Mouse (Mus musculus) heart, embryonic 10.5 days (tissue): ENCODE results near the gene Slamf9. TPM values are rescaled to one million over a fixed set of nuclear protein-coding genes. Genes with fewer than 3 reads are reported as not detected.

ENCODE experiments used
- DNase-seq: peaks from one replicate; pipeline ENCODE4 v3.0.0-alpha.2; 2017; ENCODE audit warnings: low spot score
- H3K27ac ChIP-seq: fragments of 300-500 bp; sonication (generic); 2 replicates; pipeline ENCODE4 v1.5.1; 2016; ENCODE audit warnings: mild to moderate bottlenecking
- H3K27me3 ChIP-seq: fragments of 300-500 bp; sonication (generic); 2 replicates; pipeline ENCODE4 v1.6.1; 2016; ENCODE audit warnings: mild to moderate bottlenecking; ENCODE audit not compliant: poor library complexity, insufficient read depth, severe bottlenecking
- H3K36me3 ChIP-seq: fragments of 300-500 bp; sonication (generic); 2 replicates; pipeline ENCODE4 v1.6.1; 2016; ENCODE audit warnings: mild to moderate bottlenecking, moderate library complexity
- H3K4me1 ChIP-seq: fragments of 300-500 bp; sonication (generic); 2 replicates; pipeline ENCODE4 v1.6.1; 2016; ENCODE audit warnings: mild to moderate bottlenecking
- H3K4me3 ChIP-seq: fragments of 300-500 bp; sonication (generic); 2 replicates; pipeline ENCODE4 v1.5.1; 2016; ENCODE audit warnings: mild to moderate bottlenecking, moderate library complexity
- H3K9me3 ChIP-seq: fragments of 300-500 bp; sonication (generic); 2 replicates; pipeline ENCODE4 v1.6.1; 2016; ENCODE audit warnings: mild to moderate bottlenecking, moderate library complexity
- WGBS: fragments of 180-500 bp; shearing (Covaris S2); methylation state at CpG from one replicate; pipeline ENCODE4 v1.1.7; 2016; 5-methylcytosine and 5-hydroxymethylcytosine counted together
- polyA plus RNA-seq: library from polyadenylated mRNA; unstranded; fragments of >200 nt; fragmentation: Nextera tagmentation; extraction: Ambion mirVana; gene quantifications from 2 replicates; pipeline ENCODE4 v1.2.1, GENCODE M21; 2016

The Slamf9 gene
- polyA plus RNA-seq, 1 experiment from 2014 or later: 0.92 TPM

DNA sequence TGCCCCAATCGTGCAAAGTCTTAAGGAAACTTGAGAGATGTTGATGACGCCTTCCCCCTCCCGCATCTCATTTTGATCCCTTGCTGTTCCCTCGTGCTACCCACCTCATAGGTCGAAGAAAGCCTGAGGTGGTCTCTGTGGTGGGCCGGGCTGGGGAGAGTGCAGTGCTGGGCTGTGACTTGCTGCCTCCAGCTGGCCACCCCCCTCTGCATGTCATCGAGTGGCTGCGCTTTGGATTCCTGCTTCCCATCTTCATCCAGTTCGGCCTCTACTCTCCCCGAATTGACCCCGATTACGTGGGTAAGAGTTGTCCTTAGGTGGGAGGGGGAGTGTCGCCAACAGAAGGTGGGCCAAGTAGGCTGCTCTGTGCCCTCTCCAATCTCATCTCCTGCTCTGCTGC lies 9.5 kb downstream of the Slamf9 start:
- Histone ChIP-seq H3K4me3 (no peak overlapping the region), H3K27ac (no peak overlapping the region), H3K36me3 (peaks cover 18% of the 10 kb centered on the region)

GRCm38 (mm10) chr1:172485821-172486220 lies 10.7 kb downstream of the Slamf9 start:
- 76% methylated on average over 6 of the region's 6 CpGs for whole genome bisulfite sequencing
- H3K4me1 ChIP-seq: peaks cover 63% of the 10 kb centered on the region

More for the DNA sequence above, 9.5 kb downstream of the Slamf9 start:
- peaks cover 43% of the 10 kb centered on the region for H3K27me3 ChIP-seq
- H3K9me3 ChIP-seq: no peaks in the 10 kb centered on the region
- DNase-seq: no peak
- 65% methylated on average over 13 of the region's 13 CpGs for WGBS
- peaks cover 53% of the 10 kb centered on the region for H3K4me1 ChIP-seq

DNA sequence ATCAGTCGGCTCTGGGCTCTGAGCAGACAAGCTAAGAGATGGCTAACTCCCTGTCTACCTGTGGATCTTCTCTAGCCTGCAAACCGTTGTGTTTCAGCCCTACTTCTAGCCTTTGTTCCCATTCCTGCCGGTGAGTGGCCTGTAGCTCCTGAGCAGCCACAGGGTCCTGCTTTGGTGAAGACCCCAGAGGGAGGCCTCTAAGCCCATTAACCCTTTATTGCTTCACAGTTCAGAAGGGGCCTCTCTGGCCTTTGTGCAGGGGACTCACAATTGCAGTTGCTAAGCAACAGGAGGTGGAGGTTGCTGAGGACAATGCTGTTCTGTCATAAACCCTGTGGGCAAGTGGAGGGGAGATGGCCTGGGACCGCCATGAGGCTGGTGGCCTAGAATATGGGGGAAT lies 11.1 kb downstream of the Slamf9 start:
- no peak for DNase-seq
- no peak overlapping the region for H3K4me3 ChIP-seq
- H3K36me3 ChIP-seq: peaks cover 20% of the 10 kb centered on the region
- H3K27me3 ChIP-seq: peaks cover 43% of the 10 kb centered on the region
- no peak overlapping the region for H3K27ac ChIP-seq
- peaks cover 60% of the 10 kb centered on the region for H3K4me1 ChIP-seq
- no peaks in the 10 kb centered on the region for H3K9me3 ChIP-seq
- 64% methylated on average over 4 of the region's 4 CpGs for WGBS

More at GRCm38 (mm10) chr1:172485821-172486220, 10.7 kb downstream of the Slamf9 start:
- H3K27ac ChIP-seq: no peak overlapping the region
- peaks cover 18% of the 10 kb centered on the region for H3K36me3 ChIP-seq
- no peaks in the 10 kb centered on the region for H3K9me3 ChIP-seq
- no peak for DNase-seq
- no peak overlapping the region for H3K4me3 ChIP-seq
- H3K27me3 ChIP-seq: peaks cover 43% of the 10 kb centered on the region

GRCm38 (mm10) chr1:172486651-172487050 lies 11.5 kb downstream of the Slamf9 start:
- 81% methylated on average over 5 of the region's 5 CpGs for WGBS
- Histone ChIP-seq H3K27ac (no peak overlapping the region), H3K9me3 (no peaks in the 10 kb centered on the region), H3K4me1 (peaks cover 56% of the 10 kb centered on the region), H3K36me3 (peaks cover 25% of the 10 kb centered on the region), H3K27me3 (peaks cover 43% of the 10 kb centered on the region), H3K4me3 (no peak overlapping the region)
- no peak for DNase-seq

DNA sequence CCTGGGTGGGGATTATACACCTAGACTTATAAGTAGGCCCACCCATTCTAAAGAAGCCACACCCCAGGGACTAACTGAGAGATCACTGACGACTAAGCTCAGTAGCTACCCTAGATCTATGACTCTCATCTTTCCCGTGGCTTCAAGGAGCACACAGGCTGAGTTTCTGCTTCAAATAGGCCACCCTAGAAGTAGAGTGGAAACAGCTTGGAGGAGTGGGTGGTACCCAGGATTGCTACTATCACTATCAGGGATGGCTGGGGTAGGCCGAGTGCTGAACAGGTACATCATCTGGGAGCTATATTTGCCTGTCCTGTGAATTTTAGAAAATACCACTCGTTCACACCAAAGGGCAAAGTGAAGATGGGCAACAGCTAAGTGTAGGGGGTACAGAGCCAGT lies 12.7 kb downstream of the Slamf9 start:
- Histone ChIP-seq H3K36me3 (peaks cover 29% of the 10 kb centered on the region), H3K4me3 (no peak overlapping the region), H3K27ac (no peak overlapping the region), H3K4me1 (peaks cover 52% of the 10 kb centered on the region), H3K27me3 (peaks cover 41% of the 10 kb centered on the region), H3K9me3 (no peaks in the 10 kb centered on the region)
- 77% methylated on average over 4 of the region's 4 CpGs for WGBS
- no peak for DNase-seq

DNA sequence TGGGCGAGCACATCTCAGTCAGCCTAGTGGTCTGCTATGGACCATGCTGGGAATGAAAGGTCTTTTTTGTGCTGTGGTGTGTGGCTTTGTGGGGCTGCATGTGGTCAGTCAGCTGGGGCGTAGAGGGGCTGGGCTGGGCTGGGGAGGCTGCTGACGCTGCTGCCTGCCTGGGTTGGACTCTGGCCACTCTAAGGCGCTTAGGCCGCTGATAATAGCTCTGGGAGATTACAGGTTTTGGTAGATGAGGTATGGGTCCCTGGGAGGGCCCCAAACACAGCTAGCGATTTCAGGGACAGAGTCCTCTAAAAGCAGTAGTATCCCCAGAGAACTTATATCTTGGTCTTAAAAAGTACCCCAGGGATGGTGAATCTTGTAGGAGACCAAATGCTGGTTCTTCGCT lies 13.7 kb downstream of the Slamf9 start:
- Histone ChIP-seq H3K4me1 (peaks cover 49% of the 10 kb centered on the region), H3K36me3 (peaks cover 29% of the 10 kb centered on the region), H3K4me3 (no peak overlapping the region), H3K27me3 (peaks cover 37% of the 10 kb centered on the region), H3K9me3 (no peaks in the 10 kb centered on the region), H3K27ac (no peak overlapping the region; the same call in 1 of the 2 replicates)
- WGBS: 63% methylated on average over 7 of the region's 7 CpGs
- DNase-seq: no peak

GRCm38 (mm10) chr1:172489585-172490250 lies 14.6 kb downstream of the Slamf9 start:
- no peaks in the 10 kb centered on the region for H3K9me3 ChIP-seq
- WGBS: 50% methylated on average over 12 of the region's 12 CpGs
- DNase-seq: no peak
- peaks cover 45% of the 10 kb centered on the region for H3K4me1 ChIP-seq
- H3K4me3 ChIP-seq: peak overlapping the region; percentile 48
- peak overlapping the region; percentile 62 for H3K27ac ChIP-seq
- H3K27me3 ChIP-seq: peaks cover 30% of the 10 kb centered on the region
- peaks cover 29% of the 10 kb centered on the region for H3K36me3 ChIP-seq

DNA sequence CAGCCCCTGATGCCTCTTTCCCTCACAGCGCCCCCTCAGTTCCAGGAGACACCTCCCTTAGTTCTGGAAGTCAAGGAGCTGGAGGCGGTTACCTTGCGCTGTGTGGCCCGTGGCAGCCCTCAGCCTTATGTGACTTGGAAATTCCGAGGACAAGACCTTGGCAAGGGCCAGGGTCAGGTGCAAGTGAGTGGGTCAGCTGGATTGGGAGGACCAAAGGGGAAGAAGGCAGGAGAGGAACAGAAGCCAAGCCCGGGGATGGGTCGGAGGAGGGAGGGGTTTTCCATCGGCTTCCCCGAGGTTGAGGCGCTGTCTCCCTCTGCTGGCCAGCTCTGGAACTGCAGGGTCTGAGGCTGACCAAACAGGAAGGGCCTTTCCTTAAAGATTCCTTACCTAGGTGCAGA lies 15.1 kb downstream of the Slamf9 start:
- peak; percentile 91 for DNase-seq
- WGBS: 8% methylated on average over 10 of the region's 10 CpGs
- peaks cover 30% of the 10 kb centered on the region; the same call in 1 of the 2 replicates for H3K27me3 ChIP-seq
- peak overlapping the region; percentile 48 for H3K4me3 ChIP-seq
- peaks cover 44% of the 10 kb centered on the region for H3K4me1 ChIP-seq
- H3K27ac ChIP-seq: peak overlapping the region; percentile 62
- no peaks in the 10 kb centered on the region for H3K9me3 ChIP-seq
- H3K36me3 ChIP-seq: peaks cover 26% of the 10 kb centered on the region

- H3K36me3 ChIP-seq: peaks cover 31% of the 10 kb centered on the region
- H3K9me3 ChIP-seq: no peaks in the 10 kb centered on the region
- H3K4me1 ChIP-seq: peaks cover 36% of the 10 kb centered on the region
- no peak overlapping the region for H3K4me3 ChIP-seq
- no peak for DNase-seq
- WGBS: 88% methylated on average over 8 of the region's 8 CpGs
- peaks cover 28% of the 10 kb centered on the region; the same call in 1 of the 2 replicates for H3K27me3 ChIP-seq
- no peak overlapping the region for H3K27ac ChIP-seq
Measured at GRCm38 (mm10) chr1:172492047-172492446, 16.9 kb downstream of the Slamf9 start.

DNA sequence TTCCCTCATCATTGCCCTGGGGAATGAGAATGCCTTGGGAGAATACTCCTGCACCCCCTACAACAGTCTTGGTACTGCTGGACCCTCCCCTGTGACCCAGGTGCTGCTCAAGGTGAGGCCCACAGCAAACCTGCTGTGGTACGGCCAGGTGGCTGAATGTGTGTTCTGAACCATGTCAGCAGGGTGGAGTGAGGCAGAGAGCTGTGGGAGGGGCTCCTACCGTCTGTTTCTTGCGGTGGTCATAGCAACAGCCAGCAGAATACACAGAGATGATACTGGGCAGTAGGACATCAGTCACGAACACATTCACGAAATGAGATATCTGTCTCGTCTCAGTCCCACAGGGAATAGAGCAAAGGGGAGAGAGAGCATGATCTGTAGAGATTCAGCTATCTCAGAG lies 18.4 kb downstream of the Slamf9 start:
- DNase-seq: no peak
- no peak overlapping the region for H3K27ac ChIP-seq
- no peak overlapping the region for H3K4me3 ChIP-seq
- 62% methylated on average over 6 of the region's 6 CpGs for WGBS
- H3K36me3 ChIP-seq: peaks cover 43% of the 10 kb centered on the region
- H3K9me3 ChIP-seq: no peaks in the 10 kb centered on the region
- peaks cover 22% of the 10 kb centered on the region; the same call in 1 of the 2 replicates for H3K27me3 ChIP-seq
- H3K4me1 ChIP-seq: peaks cover 48% of the 10 kb centered on the region

DNA sequence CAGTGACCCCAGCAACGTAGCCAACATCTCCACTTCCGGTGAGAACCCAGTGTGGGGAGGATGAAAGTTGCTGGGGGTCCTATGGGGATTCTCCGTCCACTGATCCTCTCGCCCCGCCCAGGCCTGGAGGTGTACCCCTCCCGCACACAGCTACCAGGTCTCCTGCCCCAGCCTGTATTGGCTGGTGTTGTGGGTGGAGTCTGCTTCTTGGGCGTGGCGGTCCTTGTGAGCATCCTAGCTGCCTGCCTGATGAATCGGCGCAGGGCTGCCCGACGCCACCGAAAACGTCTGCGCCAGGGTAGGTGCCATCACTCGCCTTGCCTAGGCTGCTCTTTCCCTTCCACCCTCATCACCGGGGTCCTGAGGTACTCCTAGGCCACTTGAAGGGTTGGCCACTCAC lies 20.9 kb downstream of the Slamf9 start:
- H3K27ac ChIP-seq: no peak overlapping the region
- no peak overlapping the region for H3K4me3 ChIP-seq
- H3K9me3 ChIP-seq: no peaks in the 10 kb centered on the region
- peaks cover 20% of the 10 kb centered on the region; the same call in 1 of the 2 replicates for H3K27me3 ChIP-seq
- H3K4me1 ChIP-seq: peaks cover 46% of the 10 kb centered on the region
- no peak for DNase-seq
- WGBS: 74% methylated on average over 17 of the region's 17 CpGs
- H3K36me3 ChIP-seq: peaks cover 39% of the 10 kb centered on the region

GRCm38 (mm10) chr1:172497428-172497827 lies 22.3 kb downstream of the Slamf9 start:
- H3K9me3 ChIP-seq: no peaks in the 10 kb centered on the region
- peaks cover 29% of the 10 kb centered on the region for H3K36me3 ChIP-seq
- no peak overlapping the region for H3K27ac ChIP-seq
- peaks cover 25% of the 10 kb centered on the region for H3K27me3 ChIP-seq
- WGBS: 70% methylated on average over 10 of the region's 10 CpGs
- H3K4me3 ChIP-seq: no peak overlapping the region
- no peak for DNase-seq
- H3K4me1 ChIP-seq: peaks cover 57% of the 10 kb centered on the region

DNA sequence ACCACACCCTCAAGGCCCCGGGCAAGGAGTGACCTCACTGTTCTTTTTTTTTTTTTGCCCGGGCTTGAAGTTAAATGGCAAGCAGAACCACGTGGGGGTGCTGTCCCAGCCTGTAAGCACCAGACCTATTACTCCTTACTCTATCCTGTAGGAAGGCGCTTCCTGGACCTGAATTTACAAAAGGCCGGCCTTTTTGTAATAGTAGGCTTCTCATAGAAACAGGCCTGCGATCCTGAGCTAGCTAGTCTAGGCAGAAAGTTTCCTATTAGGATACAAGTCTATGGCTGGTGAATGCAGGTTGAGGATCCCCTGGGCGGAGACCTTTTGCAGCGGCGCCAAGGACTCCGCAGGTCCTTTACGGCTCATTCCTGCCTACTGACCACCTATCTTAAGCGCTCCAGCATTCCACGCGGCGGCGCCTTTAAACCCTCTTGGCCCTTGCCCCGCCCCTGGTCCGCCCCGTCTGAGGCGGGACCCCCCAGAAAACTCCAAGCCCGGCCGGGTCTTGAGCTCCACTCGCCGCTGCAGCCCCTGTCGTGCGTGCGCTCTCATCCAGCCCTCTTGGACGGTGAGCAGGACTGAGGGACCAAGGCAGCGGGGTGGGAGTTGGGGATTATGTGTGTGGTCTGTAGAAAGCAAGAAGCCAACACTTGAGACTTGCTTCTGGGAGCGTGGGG lies 24.7 kb downstream of the Slamf9 start, which contains the start of gene Tagln2:
Tagln2 (plus strand) TSS at position 283 of the 677 bp plus-strand sequence.
- H3K9me3 ChIP-seq: no peaks in the 10 kb centered on the region
- peak within 1 kb of the TSS; percentile 92 for H3K27ac ChIP-seq
- WGBS: 1% methylated on average over 30 of the region's 30 CpGs
- peaks cover 71% of the 10 kb centered on the region for H3K4me1 ChIP-seq
- H3K4me3 ChIP-seq: peak within 1 kb of the TSS; percentile 79
- peaks cover 19% of the 10 kb centered on the region for H3K27me3 ChIP-seq
- peak; percentile 95 for DNase-seq
- peaks cover 31% of the 10 kb centered on the region for H3K36me3 ChIP-seq
